Mouse (Mus musculus) limb, embryonic 15.5 days (tissue): ENCODE results near the gene Btla. TPM values are rescaled to one million over a fixed set of nuclear protein-coding genes. Genes with fewer than 3 reads are reported as not detected.

Source experiments
- ATAC-seq: fragments of 200-750 bp; cut with Nextera tagmentation; 2 replicates; pipeline ENCODE4 v1.8.0; 2017; ENCODE audit warnings: low read depth, moderate TSS enrichment; ENCODE audit not compliant: insufficient number of reproducible peaks, low FRiP score, low TSS enrichment
- H3K27ac ChIP-seq: fragments of 300-500 bp; sonication (generic); 2 replicates; pipeline ENCODE4 v1.5.1; 2015; ENCODE audit warnings: moderate library complexity, mild to moderate bottlenecking, inconsistent platforms
- H3K27me3 ChIP-seq: fragments of 300-500 bp; sonication (generic); 2 replicates; pipeline ENCODE4 v1.6.1; 2015; ENCODE audit warnings: inconsistent platforms
- H3K36me3 ChIP-seq: fragments of 300-500 bp; sonication (generic); 2 replicates; pipeline ENCODE4 v1.6.1; 2015; ENCODE audit warnings: inconsistent platforms
- H3K4me1 ChIP-seq: fragments of 300-500 bp; sonication (generic); 2 replicates; pipeline ENCODE4 v1.6.1; 2015; ENCODE audit warnings: inconsistent platforms
- H3K4me2 ChIP-seq: fragments of 300-500 bp; sonication (generic); 2 replicates; pipeline ENCODE4 v1.6.1; 2015; ENCODE audit warnings: mild to moderate bottlenecking, inconsistent platforms
- H3K4me3 ChIP-seq: fragments of 300-500 bp; sonication (generic); 2 replicates; pipeline ENCODE4 v1.5.1; 2015; ENCODE audit warnings: mild to moderate bottlenecking, inconsistent platforms
- H3K9ac ChIP-seq: fragments of 300-500 bp; sonication (generic); 2 replicates; pipeline ENCODE4 v1.6.1; 2015; ENCODE audit warnings: inconsistent platforms
- H3K9me3 ChIP-seq: fragments of 300-500 bp; sonication (generic); 2 replicates; pipeline ENCODE4 v1.6.1; 2016; ENCODE audit warnings: inconsistent platforms
- WGBS: fragments of 180-500 bp; shearing (Covaris S2); methylation state at CpG from one replicate; pipeline ENCODE4 v1.1.7; 2015; 5-methylcytosine and 5-hydroxymethylcytosine counted together
- polyA plus RNA-seq: library from polyadenylated mRNA; unstranded; fragments of >200 nt; fragmentation: Nextera tagmentation; extraction: Ambion mirVana; gene quantifications from 2 replicates; pipeline ENCODE4 v1.2.1, GENCODE M21; 2015

The Btla gene
- polyA plus RNA-seq: 0.23 and 0.35 TPM in 2 replicates

GRCm38 (mm10) chr16:45223648-45224388, at the start of gene Btla:
Gene Btla (plus strand): TSS chr16:45224315.
- no peak for ATAC-seq
- Histone ChIP-seq H3K4me3 (no peak within 1 kb of the TSS), H3K9ac (no peak within 1 kb of the TSS), H3K9me3 (no peaks in the 10 kb centered on the region), H3K27me3 (no peaks in the 10 kb centered on the region), H3K4me2 (no peak within 1 kb of the TSS), H3K4me1 (no peaks in the 10 kb centered on the region), H3K27ac (no peak within 1 kb of the TSS), H3K36me3 (no peaks in the 10 kb centered on the region)
- 48% methylated on average over 10 of the region's 10 CpGs for WGBS

GRCm38 (mm10) chr16:45178552-45178951, 45.6 kb upstream of the Btla start:
- Histone ChIP-seq H3K27ac (no peak overlapping the region), H3K4me3 (no peak overlapping the region), H3K36me3 (peaks cover 7% of the 10 kb centered on the region), H3K9ac (no peak overlapping the region), H3K9me3 (no peaks in the 10 kb centered on the region), H3K4me2 (no peak overlapping the region), H3K4me1 (no peaks in the 10 kb centered on the region), H3K27me3 (no peaks in the 10 kb centered on the region)
- WGBS: 90% methylated on average over 2 of the region's 2 CpGs
- no peak for ATAC-seq

GRCm38 (mm10) chr16:45181824-45182223, 42.3 kb upstream of the Btla start:
- Histone ChIP-seq H3K4me3 (no peak overlapping the region), H3K9ac (no peak overlapping the region), H3K27ac (no peak overlapping the region), H3K9me3 (no peaks in the 10 kb centered on the region), H3K36me3 (peaks cover 19% of the 10 kb centered on the region), H3K4me2 (no peak overlapping the region), H3K27me3 (no peaks in the 10 kb centered on the region), H3K4me1 (no peaks in the 10 kb centered on the region)
- ATAC-seq: no peak
- 89% methylated on average over 5 of the region's 5 CpGs for WGBS

GRCm38 (mm10) chr16:45192613-45193012, 31.5 kb upstream of the Btla start:
- no peak for ATAC-seq
- H3K4me2 ChIP-seq: no peak overlapping the region
- H3K27ac ChIP-seq: no peak overlapping the region
- H3K4me3 ChIP-seq: no peak overlapping the region
- H3K27me3 ChIP-seq: no peaks in the 10 kb centered on the region
- H3K9me3 ChIP-seq: no peaks in the 10 kb centered on the region
- 4% methylated on average over 1 of the region's 1 CpGs for WGBS
- no peak overlapping the region for H3K9ac ChIP-seq
- H3K4me1 ChIP-seq: no peaks in the 10 kb centered on the region
- peaks cover 9% of the 10 kb centered on the region; the same call in 1 of the 2 replicates for H3K36me3 ChIP-seq

GRCm38 (mm10) chr16:45196816-45197215, 27.3 kb upstream of the Btla start:
- ATAC-seq: peak; percentile 58; the same call in 1 of the 2 replicates
- H3K36me3 ChIP-seq: no peaks in the 10 kb centered on the region
- no peak overlapping the region for H3K4me3 ChIP-seq
- no peaks in the 10 kb centered on the region for H3K27me3 ChIP-seq
- WGBS: 33% methylated on average over 6 of the region's 6 CpGs
- no peak overlapping the region for H3K9ac ChIP-seq
- H3K27ac ChIP-seq: no peak overlapping the region
- H3K9me3 ChIP-seq: no peaks in the 10 kb centered on the region
- no peak overlapping the region for H3K4me2 ChIP-seq
- H3K4me1 ChIP-seq: no peaks in the 10 kb centered on the region

GRCm38 (mm10) chr16:45201395-45201794, 22.7 kb upstream of the Btla start:
- Histone ChIP-seq H3K36me3 (no peaks in the 10 kb centered on the region), H3K27me3 (no peaks in the 10 kb centered on the region), H3K4me2 (no peak overlapping the region), H3K4me3 (no peak overlapping the region), H3K4me1 (no peaks in the 10 kb centered on the region), H3K27ac (no peak overlapping the region), H3K9me3 (no peaks in the 10 kb centered on the region), H3K9ac (no peak overlapping the region)
- no peak for ATAC-seq
- 94% methylated on average over 2 of the region's 2 CpGs for WGBS

GRCm38 (mm10) chr16:45204438-45204837, 19.7 kb upstream of the Btla start:
- no peak overlapping the region for H3K4me2 ChIP-seq
- H3K9ac ChIP-seq: no peak overlapping the region
- no peak overlapping the region for H3K27ac ChIP-seq
- 75% methylated on average over 4 of the region's 4 CpGs for WGBS
- no peaks in the 10 kb centered on the region for H3K9me3 ChIP-seq
- H3K4me3 ChIP-seq: no peak overlapping the region
- no peak for ATAC-seq
- H3K27me3 ChIP-seq: no peaks in the 10 kb centered on the region
- H3K36me3 ChIP-seq: no peaks in the 10 kb centered on the region
- no peaks in the 10 kb centered on the region for H3K4me1 ChIP-seq

- H3K9me3 ChIP-seq: no peaks in the 10 kb centered on the region
- no peak overlapping the region for H3K4me3 ChIP-seq
- no peaks in the 10 kb centered on the region for H3K27me3 ChIP-seq
- WGBS: 85% methylated on average over 12 of the region's 12 CpGs
- no peak overlapping the region for H3K27ac ChIP-seq
- ATAC-seq: no peak
- no peak overlapping the region for H3K4me2 ChIP-seq
- H3K36me3 ChIP-seq: no peaks in the 10 kb centered on the region
- H3K9ac ChIP-seq: no peak overlapping the region
- no peaks in the 10 kb centered on the region for H3K4me1 ChIP-seq
Measured at GRCm38 (mm10) chr16:45204859-45205670, 19.1 kb upstream of the Btla start.

GRCm38 (mm10) chr16:45222016-45222415, 2.1 kb upstream of the Btla start:
- Histone ChIP-seq H3K9ac (no peak overlapping the region), H3K36me3 (no peaks in the 10 kb centered on the region), H3K4me2 (no peak overlapping the region), H3K27ac (no peak overlapping the region), H3K9me3 (no peaks in the 10 kb centered on the region), H3K4me1 (no peaks in the 10 kb centered on the region), H3K27me3 (no peaks in the 10 kb centered on the region), H3K4me3 (no peak overlapping the region)
- no peak for ATAC-seq
- WGBS: 67% methylated on average over 2 of the region's 2 CpGs

GRCm38 (mm10) chr16:45222771-45223170, 1.3 kb upstream of the Btla start:
- ATAC-seq: no peak
- no peak overlapping the region for H3K4me2 ChIP-seq

GRCm38 (mm10) chr16:45224431-45225008, 405 bp downstream of the Btla start:
- Histone ChIP-seq H3K4me3 (no peak overlapping the region), H3K4me2 (no peak overlapping the region), H3K27me3 (no peaks in the 10 kb centered on the region), H3K4me1 (no peaks in the 10 kb centered on the region), H3K36me3 (no peaks in the 10 kb centered on the region), H3K9ac (no peak overlapping the region), H3K27ac (no peak overlapping the region), H3K9me3 (no peaks in the 10 kb centered on the region)
- WGBS: 60% methylated on average over 4 of the region's 4 CpGs
- ATAC-seq: no peak

More at GRCm38 (mm10) chr16:45222771-45223170, 1.3 kb upstream of the Btla start:
- Histone ChIP-seq H3K9ac (no peak overlapping the region), H3K27ac (no peak overlapping the region), H3K27me3 (no peaks in the 10 kb centered on the region), H3K4me1 (no peaks in the 10 kb centered on the region), H3K36me3 (no peaks in the 10 kb centered on the region), H3K9me3 (no peaks in the 10 kb centered on the region), H3K4me3 (no peak overlapping the region)
- WGBS: 79% methylated on average over 3 of the region's 3 CpGs

- Histone ChIP-seq H3K27ac (no peak overlapping the region), H3K27me3 (no peaks in the 10 kb centered on the region), H3K4me3 (no peak overlapping the region), H3K36me3 (no peaks in the 10 kb centered on the region), H3K9ac (no peak overlapping the region), H3K4me2 (no peak overlapping the region), H3K4me1 (no peaks in the 10 kb centered on the region), H3K9me3 (no peaks in the 10 kb centered on the region)
- 71% methylated on average over 1 of the region's 1 CpGs for WGBS
- ATAC-seq: no peak
Measured at GRCm38 (mm10) chr16:45227002-45227401, 2.9 kb downstream of the Btla start.
